Mouse (Mus musculus) hindbrain, embryonic 10.5 days (tissue): ENCODE measurements around the gene Ccdc125. TPM values are rescaled to one million over a fixed set of nuclear protein-coding genes. Genes with fewer than 3 reads are reported as not detected.
A peak's percentile ranks its signal among the peaks of the same experiment; 100 is the strongest.
"Not testable (repeated sequence)": the region's sequence is repeated elsewhere in the genome, so short reads cannot be mapped to it uniquely, and the experiment has no call there.

Source experiments
- DNase-seq: peaks from one replicate; pipeline ENCODE4 v3.0.0-alpha.2; 2017; ENCODE audit warnings: low spot score
- H3K27ac ChIP-seq: fragments of 300-500 bp; sonication (generic); 2 replicates; pipeline ENCODE4 v1.5.1; 2016; ENCODE audit warnings: mild to moderate bottlenecking, moderate library complexity
- H3K27me3 ChIP-seq: fragments of 300-500 bp; sonication (generic); 2 replicates; pipeline ENCODE4 v1.6.1; 2016; ENCODE audit warnings: mild to moderate bottlenecking; ENCODE audit not compliant: poor library complexity, insufficient read depth, severe bottlenecking
- H3K36me3 ChIP-seq: fragments of 300-500 bp; sonication (generic); 2 replicates; pipeline ENCODE4 v1.6.1; 2016; ENCODE audit warnings: mild to moderate bottlenecking, moderate library complexity
- H3K4me1 ChIP-seq: fragments of 300-500 bp; sonication (generic); replicated peaks from 2 replicates; pipeline ENCODE4 v1.6.1; 2016; ENCODE audit warnings: mild to moderate bottlenecking
- H3K4me3 ChIP-seq: fragments of 300-500 bp; sonication (generic); 2 replicates; pipeline ENCODE4 v1.5.1; 2016; ENCODE audit warnings: mild to moderate bottlenecking, moderate library complexity
- H3K9me3 ChIP-seq: fragments of 300-500 bp; sonication (generic); 2 replicates; pipeline ENCODE4 v1.6.1; 2016; ENCODE audit warnings: mild to moderate bottlenecking, moderate library complexity
- WGBS: fragments of 180-500 bp; shearing (Covaris S2); methylation state at CpG from one replicate; pipeline ENCODE4 v1.1.7; 2016; 5-methylcytosine and 5-hydroxymethylcytosine counted together
- polyA plus RNA-seq: library from polyadenylated mRNA; unstranded; fragments of >200 nt; fragmentation: Nextera tagmentation; extraction: Ambion mirVana; gene quantifications from 2 replicates; pipeline ENCODE4 v1.2.1, GENCODE M21; 2016

Gene Ccdc125
- polyA plus RNA-seq, 1 experiment from 2014 or later = 2.2 TPM

GRCm38 (mm10) chr13:100728086-100728485, 58.6 kb downstream of the Ccdc125 start:
- Histone ChIP-seq H3K9me3 (no peaks in the 10 kb centered on the region), H3K4me3 (0 out of 2 replicates have a peak overlapping the region, but pooled peaks have one; percentile 9), H3K27me3 (no peaks in the 10 kb centered on the region), H3K36me3 (peaks cover 55% of the 10 kb centered on the region), H3K4me1 (peaks cover 14% of the 10 kb centered on the region), H3K27ac (no peak overlapping the region)
- no peak for DNase-seq
- 93% methylated on average over 5 of the region's 5 CpGs for WGBS

GRCm38 (mm10) chr13:100728530-100728929, 59.0 kb downstream of the Ccdc125 start:
- H3K27ac ChIP-seq, H3K9me3 ChIP-seq, H3K4me3 ChIP-seq, DNase-seq, H3K27me3 ChIP-seq: not testable (repeated sequence)
- WGBS = 94% methylated on average over 4 of the region's 4 CpGs
- Histone ChIP-seq H3K36me3 (peaks cover 51% of the 10 kb centered on the region), H3K4me1 (peaks cover 14% of the 10 kb centered on the region)

GRCm38 (mm10) chr13:100730153-100730860, 60.8 kb downstream of the Ccdc125 start:
- Histone ChIP-seq H3K36me3 (peaks cover 48% of the 10 kb centered on the region), H3K27me3 (no peaks in the 10 kb centered on the region), H3K4me3 (peak overlapping the region; percentile 92), H3K27ac (peak overlapping the region; percentile 94), H3K4me1 (peaks cover 14% of the 10 kb centered on the region), H3K9me3 (no peaks in the 10 kb centered on the region)
- no peak for DNase-seq
- 2% methylated on average over 30 of the region's 30 CpGs for WGBS

GRCm38 (mm10) chr13:100730861-100731176, 61.3 kb downstream of the Ccdc125 start, which contains the start of gene Cdk7:
Gene Cdk7, minus strand, starts transcription at chr13:100730939.
- peak within 1 kb of the TSS; percentile 92 for H3K4me3 ChIP-seq
- WGBS = under 1% methylated on average over 19 of the region's 19 CpGs

GRCm38 (mm10) chr13:100731462-100732046, 62.0 kb downstream of the Ccdc125 start:
- Histone ChIP-seq H3K27ac (peak overlapping the region; percentile 94), H3K4me3 (0 out of 2 replicates have a peak overlapping the region, but pooled peaks have one; percentile 92), H3K4me1 (peaks cover 14% of the 10 kb centered on the region), H3K36me3 (peaks cover 48% of the 10 kb centered on the region)
- WGBS = 91% methylated on average over 6 of the region's 6 CpGs
- not testable (repeated sequence) for DNase-seq, H3K27me3 ChIP-seq, H3K9me3 ChIP-seq

More at GRCm38 (mm10) chr13:100730861-100731176, 61.3 kb downstream of the Ccdc125 start, which contains the start of gene Cdk7:
- H3K36me3 ChIP-seq = peaks cover 47% of the 10 kb centered on the region
- peak; percentile 94 for DNase-seq
- H3K27ac ChIP-seq = peak within 1 kb of the TSS; percentile 94
- H3K9me3 ChIP-seq = no peaks in the 10 kb centered on the region
- no peaks in the 10 kb centered on the region for H3K27me3 ChIP-seq
- peaks cover 14% of the 10 kb centered on the region for H3K4me1 ChIP-seq

- Histone ChIP-seq H3K27me3 (no peaks in the 10 kb centered on the region), H3K9me3 (no peaks in the 10 kb centered on the region), H3K36me3 (peaks cover 43% of the 10 kb centered on the region), H3K27ac (no peak overlapping the region), H3K4me1 (peaks cover 14% of the 10 kb centered on the region), H3K4me3 (no peak overlapping the region)
- WGBS = 95% methylated on average over 2 of the region's 2 CpGs
- DNase-seq = no peak
These were observed 63.2 kb downstream of the Ccdc125 start for GRCm38 (mm10) chr13:100732756-100733155.

- Histone ChIP-seq H3K4me1 (peaks cover 14% of the 10 kb centered on the region), H3K36me3 (peaks cover 17% of the 10 kb centered on the region), H3K9me3 (no peaks in the 10 kb centered on the region), H3K27me3 (no peaks in the 10 kb centered on the region), H3K4me3 (no peak overlapping the region), H3K27ac (no peak overlapping the region)
- no peak for DNase-seq
- 92% methylated on average over 5 of the region's 5 CpGs for WGBS
These were observed 73.3 kb downstream of the Ccdc125 start for GRCm38 (mm10) chr13:100742831-100743230.

- no peaks in the 10 kb centered on the region for H3K27me3 ChIP-seq
- 70% methylated on average over 11 of the region's 11 CpGs for WGBS
- H3K4me1 ChIP-seq = peaks cover 14% of the 10 kb centered on the region
- H3K27ac ChIP-seq = peak overlapping the region; percentile 96
- no peaks in the 10 kb centered on the region for H3K9me3 ChIP-seq
- peak overlapping the region; percentile 78 for H3K4me3 ChIP-seq
- peaks cover 11% of the 10 kb centered on the region for H3K36me3 ChIP-seq
- no peak for DNase-seq
These were observed 74.0 kb downstream of the Ccdc125 start for GRCm38 (mm10) chr13:100743346-100744035.

- DNase-seq = peak; percentile 94
- under 1% methylated on average over 52 of the region's 52 CpGs for WGBS
- peak within 1 kb of the TSS; percentile 78 for H3K4me3 ChIP-seq
These were observed 74.7 kb downstream of the Ccdc125 start, which contains the start of gene Mrps36 for GRCm38 (mm10) chr13:100744036-100744744. Gene Mrps36, minus strand, starts transcription at chr13:100744659.

GRCm38 (mm10) chr13:100746090-100746489, 76.6 kb downstream of the Ccdc125 start:
- Histone ChIP-seq H3K27me3 (no peaks in the 10 kb centered on the region), H3K27ac (no peak overlapping the region), H3K36me3 (no peaks in the 10 kb centered on the region), H3K4me1 (peaks cover 14% of the 10 kb centered on the region), H3K4me3 (no peak overlapping the region), H3K9me3 (no peaks in the 10 kb centered on the region)
- DNase-seq = no peak
- 83% methylated on average over 3 of the region's 3 CpGs for WGBS

More at GRCm38 (mm10) chr13:100744036-100744744, 74.7 kb downstream of the Ccdc125 start, which contains the start of gene Mrps36:
- peaks cover 7% of the 10 kb centered on the region; the same call in 1 of the 2 replicates for H3K36me3 ChIP-seq
- H3K9me3 ChIP-seq = no peaks in the 10 kb centered on the region
- no peaks in the 10 kb centered on the region for H3K27me3 ChIP-seq
- peaks cover 14% of the 10 kb centered on the region for H3K4me1 ChIP-seq
- peak within 1 kb of the TSS; percentile 96 for H3K27ac ChIP-seq
